In the genomic region with DNA sequence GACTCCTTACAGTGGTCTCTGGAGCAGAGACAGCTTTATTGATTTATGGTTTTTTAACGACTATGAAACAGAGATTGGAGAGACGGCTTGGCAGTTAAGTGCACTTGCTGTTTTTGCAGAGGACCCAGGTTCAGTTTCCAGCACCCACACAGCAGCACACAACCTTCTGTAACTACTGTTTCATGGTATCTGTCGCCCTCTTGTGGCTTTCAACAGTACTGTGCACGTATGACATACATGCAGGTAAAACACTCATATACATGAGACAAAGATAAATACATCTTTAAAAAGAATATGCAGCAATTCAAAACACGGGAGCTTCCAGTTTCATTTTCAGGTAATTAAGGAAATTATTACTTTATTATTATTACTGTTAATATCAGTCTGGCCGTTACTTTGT, we compare ENCODE assay signal across 19 mouse cellular contexts. TPM values are rescaled to one million over a fixed set of nuclear protein-coding genes. Genes with fewer than 3 reads are reported as not detected.
A peak's percentile ranks its signal among the peaks of the same experiment; 100 is the strongest.
DNase-seq lines count a peak whose midpoint lies in the region; ATAC-seq and TF ChIP-seq lines count a peak whose summit lies in the region.
"Had no signal": no experiment of that assay in that cellular context is flagged by ENCODE, and none has a peak within 500 bp of the region (broad histone marks: within the 10 kb centered on the region; RNA-seq: fewer than 3 reads in every experiment).

No protein-coding gene starts in this region.

- no peak overlapping the region for H3K27ac ChIP-seq in gastrocnemius, adult 2 months
- H3K27ac ChIP-seq in liver, embryonic 14.5 days, result no peak overlapping the region
- no peak overlapping the region for H3K27ac ChIP-seq in liver, embryonic 11.5 days (ENCODE audit: low read depth, low read length)
- H3K27ac ChIP-seq in ES-Bruce4 (ENCODE audit: insufficient read depth, low read length) (no peak overlapping the region), macrophage (peak overlapping the region; percentile 95)
- H3K27ac ChIP-seq: limb, embryonic 13.5 days; lung, embryonic 15.5 days had no signal

- no peak for TF ChIP-seq POLR2A in ES-Bruce4 (IDR thresholded peaks at IDR 0.05; ENCODE audit: insufficient read depth, low read length)

- peak; percentile 28; the same call in 1 of the 2 replicates for TF ChIP-seq CTCF in gastrocnemius, adult 2 months (IDR thresholded peaks at IDR 0.05)
- peak; percentile 49 for TF ChIP-seq CTCF in liver, embryonic 14.5 days (IDR thresholded peaks at IDR 0.05; ENCODE audit: low read depth)
- peak; percentile 1 for TF ChIP-seq CTCF in ES-Bruce4 (IDR thresholded peaks at IDR 0.05; ENCODE audit: low read depth, low read length)

- no peak overlapping the region for H3K9ac ChIP-seq in liver, embryonic 14.5 days (replicated peaks)
- no peak overlapping the region for H3K9ac ChIP-seq in liver, embryonic 11.5 days (ENCODE audit: low read depth, low read length)
- no peak overlapping the region for H3K9ac ChIP-seq in ES-Bruce4 (ENCODE audit: low read depth, poor library complexity, severe bottlenecking)
- H3K9ac ChIP-seq: limb, embryonic 13.5 days; lung, embryonic 15.5 days had no signal

- H3K36me3 ChIP-seq in liver, embryonic 14.5 days (replicated peaks; ENCODE audit: control insufficient read depth, insufficient read depth, low read depth), result no peaks in the 10 kb centered on the region
- no peaks in the 10 kb centered on the region for H3K36me3 ChIP-seq in liver, embryonic 11.5 days (ENCODE audit: control insufficient read depth, insufficient read depth, low read length)
- H3K36me3 ChIP-seq in ES-Bruce4 (ENCODE audit: control insufficient read depth, insufficient read depth, low read length, poor library complexity, severe bottlenecking) (no peaks in the 10 kb centered on the region), macrophage (ENCODE audit: inconsistent target) (no peaks in the 10 kb centered on the region)
- H3K36me3 ChIP-seq: limb, embryonic 13.5 days; lung, embryonic 15.5 days had no signal

- intact Hi-C loops in gastrocnemius, adult 2 months (cut with DNase I), result no loop called here

- no peak overlapping the region for H3K4me2 ChIP-seq in liver, embryonic 14.5 days (ENCODE audit: low read depth)
- no peak overlapping the region for H3K4me2 ChIP-seq in liver, embryonic 11.5 days
- H3K4me2 ChIP-seq: limb, embryonic 13.5 days; lung, embryonic 15.5 days had no signal

- H3K9me3 ChIP-seq in liver, embryonic 14.5 days (ENCODE audit: control insufficient read depth, low read length), result peaks cover 6% of the 10 kb centered on the region
- peaks cover 5% of the 10 kb centered on the region; the same call in 1 of the 2 replicates for H3K9me3 ChIP-seq in liver, embryonic 11.5 days (ENCODE audit: control insufficient read depth, low read length)
- peaks cover 12% of the 10 kb centered on the region for H3K9me3 ChIP-seq in ES-Bruce4 (replicated peaks; ENCODE audit: control insufficient read depth, insufficient read depth, low read length, poor library complexity, severe bottlenecking)

- H3K4me3 ChIP-seq in gastrocnemius, adult 2 months, result no peak overlapping the region
- no peak overlapping the region for H3K4me3 ChIP-seq in liver, embryonic 14.5 days (ENCODE audit: insufficient read depth in 1 of 2, low read depth in 2 of 2, low read length in 2 of 2)
- no peak overlapping the region for H3K4me3 ChIP-seq in liver, embryonic 11.5 days (ENCODE audit: low read depth, low read length)
- H3K4me3 ChIP-seq in ES-Bruce4 (ENCODE audit: low read depth, low read length), result no peak overlapping the region
- no peak overlapping the region for H3K4me3 ChIP-seq in macrophage (ENCODE audit: inconsistent target)
- H3K4me3 ChIP-seq: limb, embryonic 13.5 days; lung, embryonic 15.5 days; megakaryocyte, embryonic 14.5 days had no signal

- H3K27me3 ChIP-seq in liver, embryonic 14.5 days (ENCODE audit: control insufficient read depth, insufficient read depth, low read length), result no peaks in the 10 kb centered on the region
- no peaks in the 10 kb centered on the region for H3K27me3 ChIP-seq in liver, embryonic 11.5 days (replicated peaks; ENCODE audit: control insufficient read depth, insufficient read depth, low read length)
- H3K27me3 ChIP-seq in ES-Bruce4 (ENCODE audit: control insufficient read depth, insufficient read depth, low read length, poor library complexity, severe bottlenecking), result no peaks in the 10 kb centered on the region
- H3K27me3 ChIP-seq: limb, embryonic 13.5 days; lung, embryonic 15.5 days; megakaryocyte, embryonic 14.5 days had no signal

- peaks cover 0 to 3% of the 10 kb centered on the region in 2 experiments; a peak in 1 of 4 replicates for H3K4me1 ChIP-seq in liver, embryonic 14.5 days (replicated peaks; ENCODE audit: control insufficient read depth in 2 of 2, insufficient read depth in 2 of 2, low read length in 1 of 2)
- H3K4me1 ChIP-seq in liver, embryonic 11.5 days (replicated peaks; ENCODE audit: control insufficient read depth, insufficient read depth, low read length), result no peaks in the 10 kb centered on the region
- no peaks in the 10 kb centered on the region for H3K4me1 ChIP-seq in ES-Bruce4 (ENCODE audit: control insufficient read depth, insufficient read depth, low read length)
- H3K4me1 ChIP-seq: limb, embryonic 13.5 days; lung, embryonic 15.5 days had no signal

- TF ChIP-seq EP300 in liver, embryonic 14.5 days (IDR thresholded peaks at IDR 0.05; ENCODE audit: low read depth), result no peak
- no peak for TF ChIP-seq EP300 in ES-Bruce4 (IDR thresholded peaks at IDR 0.05; ENCODE audit: insufficient read depth, low read depth, low read length)

- 58% methylated on average over 6 of the region's 6 CpGs for WGBS in liver, embryonic 14.5 days (ENCODE audit: insufficient replicate concordance)
- 71% methylated on average over 6 of the region's 6 CpGs for WGBS in liver, embryonic 11.5 days
- WGBS in macrophage (ENCODE audit: missing documents), result 62% methylated on average over 6 of the region's 6 CpGs

- ATAC-seq in liver, embryonic 14.5 days (ENCODE audit: insufficient read depth), result no peak
- ATAC-seq in liver, embryonic 11.5 days (replicated peaks; ENCODE audit: low FRiP score), result no peak
- ATAC-seq: activated CD4-positive, CD25-positive, alpha-beta regulatory T cell, adult 4 months; midbrain, embryonic 16.5 days had no signal

- H3K79me2 ChIP-seq in macrophage (ENCODE audit: inconsistent target), result peaks cover 8% of the 10 kb centered on the region; the same call in 1 of the 2 replicates

- no peak for DNase-seq in gastrocnemius, adult 2 months
- no peak for DNase-seq in gastrocnemius, adult 8-10 months (ENCODE audit: low spot score in 2 of 2)
- DNase-seq in liver, embryonic 14.5 days (ENCODE audit: low read depth in 3 of 3, low spot score in 3 of 3), result no peak
- DNase-seq in liver, embryonic 11.5 days (ENCODE audit: low spot score), result no peak
- DNase-seq in cerebellum, postnatal 36 days, result no peak
- DNase-seq in cerebellum, postnatal 14 days, result no peak
- DNase-seq: adrenal gland, postnatal 14 days; B cell, adult 2 months; cerebellum, adult 9-10 months; embryo, embryonic 11 days; kidney, postnatal 10 days; right cerebral cortex, adult 18-20 months had no signal

RNA-seq across cellular contexts. Expression of a gene that starts 6.5 kb away (rescaled TPM):
- total RNA-seq in gastrocnemius, adult 2 months (2021), result under 1 TPM; 0.41 to 0.67 TPM
- under 1 TPM; 0.15 to 0.83 (median 0.42) TPM for total RNA-seq in gastrocnemius, adult 8-10 months (2022)
- 0.55 and 0.57 TPM in 2 replicates for polyA plus RNA-seq in liver, embryonic 14.5 days (2012; rRNA removed)
- 0.59 and 0.66 TPM in 2 replicates for polyA plus RNA-seq in liver, embryonic 14.5 days (2014; fragmentation: Nextera tagmentation; extraction: Ambion mirVana)
- polyA plus RNA-seq in liver, embryonic 11.5 days (2014; fragmentation: Nextera tagmentation; extraction: Ambion mirVana), result 2.7 and 3.5 TPM in 2 replicates
- polyA plus RNA-seq in ES-Bruce4 (2011; ENCODE audit: insufficient read depth, insufficient read length, low read depth, missing spikeins) (0.15 TPM in 1 of 2 replicates, not detected in the other), macrophage (2018) (541 to 857 TPM (median 783 TPM) in 3 replicates)
- 100 to 1,000 TPM in 20 of 26 experiments, 10 to 100 TPM in 6; 26.3 to 225 (median 136) TPM for total RNA-seq in macrophage (2018; cell fraction: chromatin; rRNA removed)
- total RNA-seq in macrophage (2018; cell fraction: cytosol; rRNA removed), result 100 to 1,000 TPM; 577 to 982 (median 775) TPM
- total RNA-seq in macrophage (2018; cell fraction: nucleus; rRNA removed), result 1,000 to 10,000 TPM in 1 of 26 experiments, 100 to 1,000 TPM in 25; 108 to 1,011 (median 584) TPM

RNA-seq across cellular contexts. Expression of a gene that starts 11.8 kb away (rescaled TPM):
- total RNA-seq in gastrocnemius, adult 2 months (2021), result 10 to 100 TPM; 15.2 to 16.2 TPM
- total RNA-seq in gastrocnemius, adult 8-10 months (2022), result 10 to 100 TPM; 11.2 to 15.9 (median 12.1) TPM
- 13.6 and 13.8 TPM in 2 replicates for polyA plus RNA-seq in liver, embryonic 14.5 days (2012; rRNA removed)
- 17.9 and 20.1 TPM in 2 replicates for polyA plus RNA-seq in liver, embryonic 14.5 days (2014; fragmentation: Nextera tagmentation; extraction: Ambion mirVana)
- 39.8 and 44.4 TPM in 2 replicates for polyA plus RNA-seq in liver, embryonic 11.5 days (2014; fragmentation: Nextera tagmentation; extraction: Ambion mirVana)
- 63.8 and 66.1 TPM in 2 replicates for polyA plus RNA-seq in ES-Bruce4 (2011; ENCODE audit: insufficient read depth, insufficient read length, low read depth, missing spikeins)
- 100 to 1,000 TPM in 18 of 26 experiments, 10 to 100 TPM in 8; 42.4 to 263 (median 153) TPM for total RNA-seq in macrophage (2018; cell fraction: chromatin; rRNA removed)
- total RNA-seq in macrophage (2018; cell fraction: cytosol; rRNA removed), result 10 to 100 TPM; 15.9 to 61.6 (median 51.9) TPM
- total RNA-seq in macrophage (2018; cell fraction: nucleus; rRNA removed), result 100 to 1,000 TPM in 12 of 26 experiments, 10 to 100 TPM in 14; 39.8 to 139 (median 93.1) TPM
- polyA plus RNA-seq in macrophage (2018), result 43.5 to 54.5 TPM (median 45.5 TPM) in 3 replicates

RNA-seq across cellular contexts. Expression of a gene that starts 42.7 kb away (rescaled TPM):
- total RNA-seq in gastrocnemius, adult 2 months (2021), result 10 to 100 TPM; 26.4 to 29.1 TPM
- 10 to 100 TPM; 23.3 to 27.1 (median 26.4) TPM for total RNA-seq in gastrocnemius, adult 8-10 months (2022)
- 1.3 TPM in 2 replicates for polyA plus RNA-seq in liver, embryonic 14.5 days (2012; rRNA removed)
- polyA plus RNA-seq in liver, embryonic 14.5 days (2014; fragmentation: Nextera tagmentation; extraction: Ambion mirVana), result 1.1 and 1.3 TPM in 2 replicates
- polyA plus RNA-seq in liver, embryonic 11.5 days (2014; fragmentation: Nextera tagmentation; extraction: Ambion mirVana), result 3.8 and 4.0 TPM in 2 replicates
- polyA plus RNA-seq in ES-Bruce4 (2011; ENCODE audit: insufficient read depth, insufficient read length, low read depth, missing spikeins) (10.9 and 11.6 TPM in 2 replicates), macrophage (2018) (12.2 to 18.5 TPM (median 15.1 TPM) in 3 replicates)
- 10 to 100 TPM in 20 of 26 experiments, 1 to 10 TPM in 6; 2.6 to 31.0 (median 16.2) TPM for total RNA-seq in macrophage (2018; cell fraction: chromatin; rRNA removed)
- total RNA-seq in macrophage (2018; cell fraction: cytosol; rRNA removed), result 10 to 100 TPM in 25 of 26 experiments, 1 to 10 TPM in 1; 9.2 to 27.1 (median 21.6) TPM
- 10 to 100 TPM in 25 of 26 experiments, 1 to 10 TPM in 1; 8.9 to 41.2 (median 20.1) TPM for total RNA-seq in macrophage (2018; cell fraction: nucleus; rRNA removed)

RNA-seq across cellular contexts. Expression of a gene that starts 59.2 kb away (rescaled TPM):
- 1 to 10 TPM in 1 of 2 experiments, under 1 TPM in 1; 0.61 to 1.5 TPM for total RNA-seq in gastrocnemius, adult 2 months (2021)
- 1 to 10 TPM in 1 of 4 experiments, under 1 TPM in 2, not detected in 1; 0.46 to 1.3 (median 0.91) TPM for total RNA-seq in gastrocnemius, adult 8-10 months (2022)
- polyA plus RNA-seq in liver, embryonic 14.5 days (2012; rRNA removed), result 1.8 and 3.0 TPM in 2 replicates
- 4.1 and 5.9 TPM in 2 replicates for polyA plus RNA-seq in liver, embryonic 14.5 days (2014; fragmentation: Nextera tagmentation; extraction: Ambion mirVana)
- 3.2 and 3.6 TPM in 2 replicates for polyA plus RNA-seq in liver, embryonic 11.5 days (2014; fragmentation: Nextera tagmentation; extraction: Ambion mirVana)
- polyA plus RNA-seq in ES-Bruce4 (2011; ENCODE audit: insufficient read depth, insufficient read length, low read depth, missing spikeins) (not detected in 2 replicates), macrophage (2018) (65.6 to 266 TPM (median 257 TPM) in 3 replicates)
- 100 to 1,000 TPM in 13 of 26 experiments, 10 to 100 TPM in 13; 28.6 to 298 (median 102) TPM for total RNA-seq in macrophage (2018; cell fraction: chromatin; rRNA removed)
- total RNA-seq in macrophage (2018; cell fraction: cytosol; rRNA removed), result 100 to 1,000 TPM; 149 to 740 (median 378) TPM
- total RNA-seq in macrophage (2018; cell fraction: nucleus; rRNA removed), result 100 to 1,000 TPM in 25 of 26 experiments, 10 to 100 TPM in 1; 48.5 to 598 (median 241) TPM

Comparison
In these comparisons a context has a peak if more than half of its experiments do, and no peak if none do; other contexts are left out.
1. RNA of a gene that starts 6.5 kb away (polyA plus RNA-seq): 541 to 857 TPM in macrophage; 2.7 to 3.5 TPM in liver, embryonic 11.5 days, 0.55 to 0.66 TPM in liver, embryonic 14.5 days and 0.15 TPM in ES-Bruce4; every median in the first group is over 100 times any median in the second.
2. Peak in every context shown above with its lines, with median percentiles within 50 percentile points of each other: CTCF ChIP-seq.